Mouse (Mus musculus) inflammation-experienced regulatory T-cells, adult 6 months (primary cell): Measurements from ENCODE around the gene Hnrnpu. TPM values are rescaled to one million over a fixed set of nuclear protein-coding genes. Genes with fewer than 3 reads are reported as not detected.
"Not testable (repeated sequence)": the region's sequence is repeated elsewhere in the genome, so short reads cannot be mapped to it uniquely, and the experiment has no call there.

ENCODE experiments used
- ATAC-seq: one replicate; pipeline ENCODE4 v1.8.0; 2017
- polyA plus RNA-seq, 3 experiments: library from polyadenylated mRNA; unstranded; fragments of 100-300 nt; shearing (Covaris generic); gene quantifications; one replicate each; pipeline ENCODE4 v1.2.1; 2017

Gene Hnrnpu
- polyA plus RNA-seq, 3 experiments from 2014 or later, result 89.8 to 166 (median 118) TPM

DNA sequence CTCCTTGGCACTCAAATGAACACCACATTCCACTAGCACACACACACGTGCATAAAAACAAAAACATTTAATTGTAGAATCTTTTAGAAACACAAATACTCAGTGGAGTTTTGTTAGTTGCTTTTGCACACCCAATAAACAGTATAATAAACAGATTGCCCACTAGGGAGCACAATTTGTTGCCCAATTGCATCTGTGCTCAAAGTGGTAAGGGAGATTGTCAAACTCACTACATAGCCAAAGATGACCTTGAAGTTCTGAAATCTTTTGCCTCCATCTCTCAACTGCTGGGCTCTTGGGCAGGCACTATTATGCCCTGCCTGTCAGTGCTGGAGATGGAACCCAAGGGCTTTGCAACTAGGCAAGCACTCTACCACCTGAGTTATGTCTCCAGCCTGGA, 27.5 kb downstream of the Hnrnpu start:
- ATAC-seq, result no peak

DNA sequence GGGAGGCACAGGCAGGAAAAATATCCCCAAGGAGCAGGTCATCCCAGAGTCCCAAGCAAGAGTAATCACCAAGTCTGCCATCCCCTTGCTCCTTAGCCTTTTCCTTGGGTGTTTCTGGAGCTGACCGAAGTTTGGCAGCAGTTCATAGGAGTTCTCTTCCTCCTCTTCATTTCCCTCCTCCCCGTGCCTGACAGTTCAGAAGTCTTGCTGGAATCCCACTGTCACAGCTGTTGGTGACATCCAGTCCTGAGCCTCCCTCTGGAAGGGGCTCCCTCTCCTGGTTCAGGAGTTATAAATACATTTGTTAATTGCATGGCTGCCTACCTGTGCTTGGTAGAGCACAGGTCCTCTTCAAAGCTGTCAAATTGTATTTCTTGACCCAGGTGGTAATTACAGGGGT, 28.1 kb downstream of the Hnrnpu start:
- no peak for ATAC-seq

DNA sequence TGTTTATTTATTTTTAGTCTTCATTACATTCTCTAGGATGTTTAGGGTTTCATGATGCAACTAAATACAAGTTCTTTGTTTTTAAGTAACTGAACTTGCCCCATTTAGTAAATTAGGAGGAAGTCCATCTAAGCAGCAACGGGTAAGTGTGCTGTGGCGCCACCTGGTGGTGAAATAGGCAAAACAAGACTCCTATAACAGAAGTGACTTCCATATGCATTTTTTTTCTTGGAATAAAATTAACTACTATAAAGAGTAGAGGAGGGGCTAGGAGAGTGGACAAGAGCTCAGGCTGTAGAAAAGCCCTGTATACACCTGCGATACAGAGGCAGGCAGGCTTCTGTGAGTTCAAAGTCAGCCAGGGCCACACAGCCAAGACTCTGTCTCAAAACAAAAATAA, 34.2 kb downstream of the Hnrnpu start:
- peak; percentile 43 for ATAC-seq

DNA sequence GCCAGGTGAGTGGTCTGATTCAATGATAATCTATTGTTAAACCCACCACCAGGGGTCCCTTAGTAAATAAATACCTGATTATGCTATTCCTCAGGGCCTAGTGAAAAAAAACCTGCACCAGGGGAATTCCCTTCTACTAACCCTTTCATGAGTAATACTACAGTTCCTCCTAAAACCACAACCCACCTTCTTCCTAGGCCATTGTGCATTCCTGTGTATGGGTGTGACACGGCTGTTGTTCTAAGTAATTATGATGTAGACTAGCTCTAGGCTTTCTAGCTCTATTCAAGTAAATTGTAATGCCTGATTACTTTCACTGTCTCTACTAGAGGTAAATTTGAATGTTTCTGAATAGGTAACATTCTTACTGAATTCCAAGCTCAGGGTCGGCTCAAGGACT, 36.3 kb downstream of the Hnrnpu start:
- not testable (repeated sequence) for ATAC-seq

DNA sequence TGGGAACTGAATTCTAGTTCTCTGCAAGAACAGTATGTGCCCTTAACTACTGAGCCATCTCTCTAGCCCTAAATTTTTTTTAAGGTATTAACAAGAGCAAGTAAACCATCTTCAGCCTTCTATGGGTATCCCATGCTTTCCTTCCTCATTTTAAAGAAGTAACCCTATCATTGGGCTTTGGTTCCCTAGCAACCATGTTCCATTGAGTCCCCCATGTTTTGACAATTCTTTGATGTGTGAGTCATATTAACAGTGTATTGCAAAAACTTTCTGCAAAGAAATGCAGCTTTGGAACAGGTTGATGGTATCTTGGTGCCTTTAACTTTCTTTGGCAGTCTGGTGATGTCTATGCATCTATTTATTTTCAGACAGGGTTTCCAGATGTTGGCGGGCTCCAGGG, 43.5 kb downstream of the Hnrnpu start:
- ATAC-seq, result no peak

DNA sequence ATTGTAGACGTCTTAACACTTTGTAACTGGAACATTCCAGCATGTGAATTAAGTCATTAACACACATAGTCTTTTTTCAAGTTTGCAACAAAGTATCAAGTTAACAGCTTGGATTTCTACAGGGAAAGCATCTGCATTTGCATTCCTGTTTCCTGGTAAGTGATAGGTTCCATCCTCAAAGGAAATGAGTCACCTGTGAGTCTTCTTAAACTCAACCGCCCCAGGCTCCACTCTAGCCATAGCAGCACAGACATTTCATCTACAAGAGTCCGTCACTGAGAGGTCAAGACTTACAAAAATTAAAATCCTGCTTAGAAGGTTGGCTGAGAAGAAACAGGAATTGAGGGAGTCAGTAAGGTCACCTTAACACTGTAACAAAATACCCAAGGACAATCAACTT, 45.9 kb downstream of the Hnrnpu start:
- ATAC-seq, result no peak

DNA sequence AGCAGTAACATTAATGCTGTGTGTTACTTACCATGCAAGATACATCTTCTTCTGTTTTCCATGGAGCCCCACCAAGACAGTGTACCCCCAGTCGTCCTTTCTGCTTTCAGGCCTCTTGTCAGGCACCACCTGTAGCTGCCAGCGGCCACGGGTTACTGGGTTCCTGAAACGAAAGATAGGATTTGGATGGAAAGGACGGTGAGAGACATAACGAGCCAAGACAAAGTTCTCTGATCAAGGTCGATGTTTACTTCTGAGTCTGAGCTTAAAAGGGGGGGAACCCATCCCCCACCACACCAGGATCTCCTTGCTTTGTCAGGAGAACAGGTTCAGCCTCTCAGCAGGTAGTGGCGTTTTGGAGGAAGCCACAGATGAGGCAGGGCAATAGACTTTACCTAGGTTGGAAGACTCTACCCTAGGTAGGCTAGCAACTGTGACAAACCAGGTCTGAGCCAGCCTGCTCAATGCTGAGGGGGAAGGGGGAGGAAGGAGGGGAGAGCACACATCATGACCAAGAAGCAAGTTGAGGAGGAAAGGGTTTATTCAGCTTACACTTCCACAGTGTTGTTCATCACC, 49.9 kb downstream of the Hnrnpu start:
- no peak for ATAC-seq

DNA sequence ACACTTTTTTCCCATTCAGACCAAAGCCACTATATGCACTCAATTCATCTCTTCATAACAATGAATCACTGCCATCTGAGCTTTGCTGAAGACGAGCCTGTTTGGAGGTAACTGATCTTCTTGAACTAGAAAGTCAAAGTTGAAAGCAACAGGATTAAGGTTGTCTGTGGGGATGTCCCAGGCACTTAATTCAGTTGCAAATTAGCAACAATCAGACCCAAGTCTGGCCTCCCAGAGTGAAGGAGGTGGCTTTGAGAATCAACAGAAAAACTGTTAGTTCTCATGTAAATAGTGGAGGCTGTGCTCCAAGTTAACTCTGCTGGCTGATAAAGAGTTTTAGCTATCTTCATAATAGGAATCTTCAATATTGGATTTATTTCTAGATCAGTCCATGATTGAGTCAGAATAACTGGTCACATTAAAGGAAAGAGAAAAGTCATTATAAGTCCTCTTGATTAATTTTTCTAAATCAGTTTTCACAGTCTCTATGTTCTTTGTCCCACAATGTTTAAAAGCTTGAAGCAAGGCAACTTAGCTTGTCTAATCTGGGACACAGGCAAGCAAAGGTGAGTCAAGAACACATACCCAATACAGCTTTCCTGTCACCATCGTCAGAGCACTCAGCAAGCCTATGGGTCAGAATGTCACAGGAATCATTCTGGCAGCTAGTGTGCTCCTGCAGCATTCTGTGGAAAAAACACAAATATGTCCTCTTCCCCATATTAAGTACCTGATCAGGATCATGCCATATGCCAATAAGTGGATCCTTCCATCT, 53.5 kb downstream of the Hnrnpu start:
- ATAC-seq, result no peak

DNA sequence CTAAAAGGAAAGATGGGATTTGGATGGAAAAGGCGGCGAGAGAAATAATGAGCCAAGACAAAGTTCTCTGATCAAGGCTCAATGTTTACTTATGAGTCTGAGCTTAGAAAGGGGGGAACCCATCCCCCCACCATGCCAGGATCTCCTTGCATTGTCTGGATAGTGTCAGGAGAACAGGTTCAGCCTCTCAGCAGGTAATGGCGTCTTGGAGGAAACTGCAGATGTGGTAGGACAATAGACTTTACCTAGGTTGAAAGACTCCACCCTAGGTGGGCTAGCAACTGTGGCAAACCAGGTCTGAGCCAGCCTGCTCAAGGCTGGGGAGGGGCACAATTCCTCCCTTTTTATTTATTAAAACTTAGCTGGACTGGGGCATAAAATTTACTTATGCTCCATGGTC, 54.3 kb downstream of the Hnrnpu start:
- not testable (repeated sequence) for ATAC-seq

DNA sequence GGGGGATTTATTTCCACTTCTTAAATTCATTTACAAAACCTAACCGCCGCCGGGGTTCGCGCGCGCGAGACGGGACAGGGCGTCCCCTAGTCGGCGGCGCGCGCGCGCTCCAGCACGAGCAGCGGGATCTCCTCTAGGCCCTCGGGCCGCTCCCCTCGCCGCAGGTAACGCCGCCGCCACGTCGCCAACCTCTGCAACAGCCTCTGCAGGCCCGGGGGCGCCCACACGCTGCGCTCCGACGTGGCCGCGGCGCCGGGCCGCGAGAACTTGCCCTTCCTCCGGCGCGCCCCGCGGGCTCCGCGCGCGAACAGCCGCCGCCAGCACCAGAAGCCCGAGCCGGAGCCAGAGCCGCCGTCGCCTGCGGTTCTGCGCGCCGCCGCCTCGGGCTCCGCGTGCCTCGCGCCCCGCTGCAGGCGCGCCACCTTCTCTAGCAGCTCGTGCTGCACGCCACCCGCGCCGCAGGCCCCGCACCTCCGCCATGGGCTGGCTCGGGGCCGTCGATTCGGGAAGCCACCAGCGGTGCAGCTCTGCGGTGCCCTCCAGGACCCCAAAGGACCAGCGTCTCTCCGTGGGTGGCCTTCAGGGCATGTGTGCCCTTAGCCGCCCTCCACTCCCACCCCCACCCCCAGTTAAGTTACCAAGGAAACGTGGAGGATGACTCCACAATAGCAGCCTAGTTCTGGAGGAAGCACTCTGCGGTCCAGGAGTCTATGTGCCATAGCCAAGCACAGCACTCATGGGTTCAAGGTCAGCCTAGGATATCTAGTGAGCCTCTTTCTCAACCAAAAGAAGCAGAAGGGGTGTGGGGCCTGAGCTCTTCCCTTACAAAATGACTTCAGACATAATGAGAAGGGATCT, 61.3 kb downstream of the Hnrnpu start:
- ATAC-seq, result no peak

DNA sequence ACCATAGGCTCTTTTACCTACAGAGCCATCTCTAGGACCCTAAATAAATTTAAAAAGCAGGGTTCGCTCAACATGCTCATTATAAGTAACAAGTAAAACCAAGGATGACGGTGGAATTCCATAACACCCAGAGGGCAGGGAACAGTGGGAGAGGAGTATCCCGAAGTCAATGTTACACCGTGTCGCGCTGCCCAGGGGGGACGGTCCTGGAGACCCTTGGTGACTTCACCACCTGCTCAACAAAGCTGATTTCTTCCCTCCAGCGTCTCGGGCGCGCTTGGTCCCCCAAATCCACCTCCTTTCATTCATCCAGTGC, 61.9 kb downstream of the Hnrnpu start:
- ATAC-seq, result no peak

DNA sequence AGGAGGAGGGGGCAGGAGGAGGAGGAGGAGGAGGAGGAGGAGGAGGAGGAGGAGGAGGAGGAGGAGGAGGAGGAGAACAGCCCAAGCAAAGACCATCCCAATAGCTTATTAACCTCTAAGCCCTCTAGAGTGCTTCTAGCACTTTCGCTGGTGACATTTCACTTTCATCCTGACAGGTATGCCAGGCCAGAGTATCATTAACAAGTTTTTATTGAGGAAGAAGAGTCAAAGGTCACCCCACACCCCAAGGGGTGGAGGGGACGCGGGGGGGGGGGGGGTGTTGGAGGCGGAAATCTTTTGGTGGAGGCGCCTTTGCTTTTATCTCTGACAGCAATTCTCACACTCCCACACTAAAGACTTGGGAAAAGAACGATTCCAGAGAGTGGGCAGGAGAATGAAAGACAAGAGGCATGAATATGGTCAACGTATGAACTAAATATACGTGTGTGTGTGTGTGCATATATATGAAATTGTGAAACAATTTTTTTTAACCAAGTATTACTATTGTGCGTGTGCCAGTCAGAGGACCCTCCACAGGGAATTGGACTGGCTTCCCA, 62.3 kb downstream of the Hnrnpu start:
- no peak for ATAC-seq

Other genes with a start within 250 kb of the Hnrnpu start
- gene Desi2, start 150.4 kb downstream of the Hnrnpu start, polyA plus RNA-seq, result 10 to 100 TPM in 1 of 3 experiments, 1 to 10 TPM in 2; 8.0 to 10.3 (median 8.3) TPM
- gene Cox20, start 18.7 kb downstream of the Hnrnpu start, polyA plus RNA-seq, result 100 to 1,000 TPM; 177 to 251 (median 244) TPM
- 1 to 10 TPM; 3.3 to 6.2 (median 3.6) TPM for gene Efcab2, start 68.3 kb upstream of the Hnrnpu start, polyA plus RNA-seq
- not detected for gene Kif26b, start 191.3 kb upstream of the Hnrnpu start, polyA plus RNA-seq